Mouse (Mus musculus): ENCODE measurements around the gene Mthfd1. TPM values are rescaled to one million over a fixed set of nuclear protein-coding genes. Genes with fewer than 3 reads are reported as not detected.

The Mthfd1 gene
- total RNA-seq, 2 experiments from 2014 or later, result 318 to 637 TPM

- no peak for ATAC-seq (replicated peaks; ENCODE audit: low FRiP score, low TSS enrichment, poor library complexity, severe bottlenecking)
Measured at GRCm38 (mm10) chr12:76260673-76261072, 5.6 kb downstream of the Mthfd1 start.

- ATAC-seq (replicated peaks; ENCODE audit: low FRiP score, low TSS enrichment, poor library complexity, severe bottlenecking), result no peak
Measured at GRCm38 (mm10) chr12:76261556-76261955, 6.5 kb downstream of the Mthfd1 start.

DNA sequence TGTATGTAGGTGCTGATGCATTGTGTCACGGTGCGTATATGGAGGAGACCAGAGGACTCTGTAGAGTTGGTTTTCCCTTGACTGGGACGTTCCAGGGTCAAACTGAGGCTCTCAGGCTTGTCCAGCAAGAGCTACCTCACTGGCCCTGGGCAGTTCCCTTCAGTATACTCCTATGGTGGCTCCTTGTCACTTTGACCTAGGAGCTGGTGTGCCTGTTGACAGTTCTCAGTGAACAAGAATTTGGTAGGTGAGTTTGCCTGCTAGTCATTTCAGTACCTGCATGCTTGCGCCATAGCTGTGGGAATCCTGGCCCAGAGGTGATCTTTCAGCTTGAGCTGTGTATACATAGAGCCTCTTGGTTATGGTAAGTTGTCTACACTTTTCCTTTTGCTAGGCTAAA lies 7.8 kb downstream of the Mthfd1 start:
- ATAC-seq (replicated peaks; ENCODE audit: low FRiP score, low TSS enrichment, poor library complexity, severe bottlenecking), result no peak

GRCm38 (mm10) chr12:76263876-76264275 lies 8.8 kb downstream of the Mthfd1 start:
- ATAC-seq (replicated peaks; ENCODE audit: low FRiP score, low TSS enrichment, poor library complexity, severe bottlenecking), result no peak

DNA sequence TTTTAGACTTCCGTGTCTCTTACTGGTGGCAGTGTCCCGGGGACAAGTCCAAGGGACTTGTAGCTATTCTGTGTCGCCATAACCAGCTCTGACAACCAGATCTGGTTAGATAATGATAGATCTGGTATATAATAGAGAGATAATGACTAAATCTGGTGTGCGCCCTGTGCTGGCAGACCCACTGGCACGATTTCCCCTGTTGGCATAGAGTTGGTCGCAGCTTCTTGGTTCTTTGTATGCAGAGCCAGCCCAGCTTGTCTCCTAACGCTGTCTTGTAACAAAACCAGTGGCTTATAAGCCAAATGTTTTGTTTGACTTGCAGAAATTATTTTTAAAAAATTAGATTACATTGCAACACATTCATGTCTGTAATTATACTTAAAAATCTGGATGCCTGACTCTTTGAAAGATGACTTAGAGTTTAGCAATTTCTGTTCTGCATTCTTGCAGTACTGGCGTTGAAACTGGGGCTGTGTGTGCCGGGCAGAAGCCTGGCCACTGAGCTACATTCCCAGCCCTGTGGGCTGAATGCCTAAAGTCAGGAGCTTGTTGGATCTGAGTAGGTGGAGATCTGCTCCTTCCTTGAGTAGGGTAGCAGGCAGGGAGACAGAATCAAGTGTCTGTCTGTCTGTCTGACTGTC lies 9.3 kb downstream of the Mthfd1 start:
- no peak for ATAC-seq (replicated peaks; ENCODE audit: low FRiP score, low TSS enrichment, poor library complexity, severe bottlenecking)

DNA sequence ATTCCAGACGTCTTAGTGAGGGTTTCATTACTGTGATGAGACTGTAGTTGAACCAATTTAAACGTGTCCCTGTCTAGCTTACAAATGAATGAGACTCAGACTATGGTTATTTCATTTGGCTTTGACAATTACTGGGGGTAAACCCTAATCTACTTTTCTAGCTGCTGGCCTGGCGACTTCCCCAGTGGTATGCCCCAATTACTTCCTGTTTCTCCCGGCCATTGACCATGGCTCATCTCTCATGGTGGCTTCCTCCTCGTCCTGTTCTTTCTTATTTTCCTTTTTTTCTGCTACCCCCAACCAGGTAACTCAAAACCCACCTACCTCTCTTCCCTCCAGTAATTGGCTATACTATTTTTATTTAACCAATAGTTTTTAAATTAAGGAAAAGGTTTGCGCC lies 9.9 kb downstream of the Mthfd1 start:
- no peak for ATAC-seq (replicated peaks; ENCODE audit: low FRiP score, low TSS enrichment, poor library complexity, severe bottlenecking)

- peak; percentile 77 for ATAC-seq (replicated peaks; ENCODE audit: low FRiP score, low TSS enrichment, poor library complexity, severe bottlenecking)
Measured at GRCm38 (mm10) chr12:76266875-76267274, 11.8 kb downstream of the Mthfd1 start.

- no peak for ATAC-seq (replicated peaks; ENCODE audit: low FRiP score, low TSS enrichment, poor library complexity, severe bottlenecking)
Measured at GRCm38 (mm10) chr12:76268686-76269085, 13.6 kb downstream of the Mthfd1 start.

DNA sequence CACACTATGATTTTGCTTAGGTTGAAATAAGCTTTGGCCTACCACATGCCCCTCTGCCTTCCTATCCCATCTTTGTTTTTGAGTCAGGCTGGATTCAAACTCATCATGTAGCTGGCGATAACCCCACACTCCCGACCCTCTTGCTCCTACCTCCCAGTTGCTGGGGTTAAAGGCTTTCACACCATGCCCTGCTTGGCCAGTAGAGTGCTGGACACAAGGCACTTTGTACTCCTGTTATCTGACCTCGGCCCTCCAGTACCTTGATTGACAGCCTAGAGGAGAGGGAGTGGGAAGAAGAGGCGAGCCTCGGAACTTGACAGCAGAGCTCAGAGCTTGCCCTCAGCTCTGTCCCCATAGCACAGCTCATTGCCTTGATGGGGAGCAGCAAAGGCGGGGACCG lies 14.1 kb downstream of the Mthfd1 start:
- ATAC-seq (replicated peaks; ENCODE audit: low FRiP score, low TSS enrichment, poor library complexity, severe bottlenecking), result 0 out of 2 replicates have a peak, but pooled peaks have one; percentile 24

DNA sequence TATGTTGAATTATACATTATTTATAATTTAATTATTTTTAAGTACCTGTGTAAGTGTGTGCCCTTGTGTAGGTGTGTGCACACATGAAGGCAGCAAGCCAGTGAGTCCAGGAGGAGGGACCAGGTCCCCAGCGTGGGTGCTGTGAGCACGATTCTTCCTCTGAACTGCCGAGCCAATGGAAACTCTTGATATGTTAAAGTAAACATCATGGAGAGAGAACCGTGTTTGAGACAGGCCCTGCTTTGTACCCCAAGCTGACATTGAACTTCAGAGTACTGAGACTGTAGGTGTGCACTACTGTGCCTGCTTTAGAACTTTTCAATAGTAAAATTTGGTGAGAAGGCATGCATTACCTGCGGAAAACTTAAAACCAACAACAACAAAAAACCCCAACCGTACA lies 16.4 kb downstream of the Mthfd1 start:
- ATAC-seq (replicated peaks; ENCODE audit: low FRiP score, low TSS enrichment, poor library complexity, severe bottlenecking), result no peak

GRCm38 (mm10) chr12:76272610-76273524 lies 17.8 kb downstream of the Mthfd1 start:
- no peak for ATAC-seq (replicated peaks; ENCODE audit: low FRiP score, low TSS enrichment, poor library complexity, severe bottlenecking)

DNA sequence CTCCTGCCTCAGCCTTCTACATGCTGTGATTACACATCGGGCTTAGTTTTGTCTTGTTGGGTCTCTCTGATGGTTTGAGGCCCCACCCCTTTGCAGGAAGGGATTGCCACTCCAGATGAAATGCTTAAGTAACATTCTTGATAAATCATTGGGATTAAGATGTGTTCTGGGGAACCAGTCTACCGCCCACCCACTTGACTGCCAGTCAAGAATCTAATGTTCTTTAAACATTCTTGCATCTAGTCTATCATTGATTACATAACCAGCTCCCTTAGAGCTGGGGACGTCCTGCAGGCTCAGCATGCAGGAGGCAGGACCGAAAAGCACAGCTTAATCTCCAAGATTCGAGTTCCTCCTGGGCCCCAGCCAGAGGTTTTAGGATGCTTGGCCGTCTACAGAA lies 23.1 kb downstream of the Mthfd1 start:
- no peak for ATAC-seq (replicated peaks; ENCODE audit: low FRiP score, low TSS enrichment, poor library complexity, severe bottlenecking)

DNA sequence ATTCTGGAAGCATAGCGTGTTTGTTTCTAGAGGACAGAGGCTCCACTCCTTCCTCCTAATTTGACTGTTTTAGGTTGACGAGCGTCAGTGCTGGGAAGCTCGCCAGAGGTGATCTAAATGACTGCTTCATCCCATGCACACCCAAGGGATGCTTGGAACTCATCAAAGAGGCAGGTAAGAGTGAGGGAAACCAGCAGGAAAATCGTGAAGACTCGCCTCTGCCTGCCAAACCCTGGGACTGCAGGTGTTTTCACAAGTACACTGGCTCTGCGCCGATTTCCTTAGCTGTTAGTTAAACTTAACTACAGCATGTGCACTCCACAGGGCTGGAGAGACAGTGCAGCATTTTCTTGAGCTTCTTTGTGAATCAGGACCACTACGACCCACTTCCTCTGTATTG lies 25.5 kb downstream of the Mthfd1 start:
- no peak for ATAC-seq (replicated peaks; ENCODE audit: low FRiP score, low TSS enrichment, poor library complexity, severe bottlenecking)

DNA sequence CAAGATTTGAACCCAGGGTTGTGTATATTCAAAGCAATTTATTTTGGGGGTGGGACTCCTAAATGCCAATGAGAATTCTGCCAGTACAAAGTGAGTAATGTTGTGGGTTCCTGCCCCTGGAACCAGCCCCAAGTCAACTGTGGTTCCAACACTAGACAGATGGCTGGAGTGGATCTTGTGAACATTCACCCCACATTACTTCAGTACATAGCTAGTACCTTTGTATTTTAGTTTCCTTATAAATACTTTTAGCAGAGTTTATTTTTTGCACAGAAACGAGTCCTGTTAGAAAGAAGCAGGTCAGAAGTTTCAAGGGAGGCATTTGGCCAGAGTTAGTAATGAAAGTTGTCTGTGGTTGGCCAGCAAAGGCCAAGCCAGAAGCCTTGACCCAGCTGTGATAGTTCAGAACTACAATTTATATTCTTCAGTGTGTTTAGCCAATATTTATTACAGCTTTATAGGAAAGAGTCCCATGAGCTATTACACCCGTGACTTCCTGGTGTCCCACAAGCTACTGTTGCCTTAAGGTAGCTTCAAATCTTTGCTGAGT lies 26.1 kb downstream of the Mthfd1 start:
- no peak for ATAC-seq (replicated peaks; ENCODE audit: low FRiP score, low TSS enrichment, poor library complexity, severe bottlenecking)

DNA sequence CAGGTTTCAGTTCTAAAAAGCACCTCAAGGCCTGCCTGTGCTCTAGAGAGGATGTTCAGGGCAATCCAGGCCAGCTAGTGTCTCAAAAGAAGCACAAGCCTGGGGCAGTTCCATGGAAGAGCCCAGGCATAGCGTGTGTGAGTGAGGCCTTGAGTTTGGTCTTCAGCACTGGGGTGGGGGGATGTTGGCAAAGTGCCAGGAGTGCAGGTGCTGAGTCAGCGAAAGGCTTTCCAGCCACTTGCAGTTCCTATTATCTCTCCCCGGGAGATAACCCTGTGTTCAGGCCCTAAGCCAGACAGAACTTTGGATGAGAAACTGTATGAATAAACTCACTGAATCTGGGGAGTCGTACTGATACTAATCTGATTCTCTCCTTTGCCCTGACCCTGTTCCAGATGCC lies 27.0 kb downstream of the Mthfd1 start:
- peak; percentile 40; the same call in 1 of the 2 replicates for ATAC-seq (replicated peaks; ENCODE audit: low FRiP score, low TSS enrichment, poor library complexity, severe bottlenecking)

- no peak for ATAC-seq (replicated peaks; ENCODE audit: low FRiP score, low TSS enrichment, poor library complexity, severe bottlenecking)
Measured at GRCm38 (mm10) chr12:76282532-76283173, 27.6 kb downstream of the Mthfd1 start.

DNA sequence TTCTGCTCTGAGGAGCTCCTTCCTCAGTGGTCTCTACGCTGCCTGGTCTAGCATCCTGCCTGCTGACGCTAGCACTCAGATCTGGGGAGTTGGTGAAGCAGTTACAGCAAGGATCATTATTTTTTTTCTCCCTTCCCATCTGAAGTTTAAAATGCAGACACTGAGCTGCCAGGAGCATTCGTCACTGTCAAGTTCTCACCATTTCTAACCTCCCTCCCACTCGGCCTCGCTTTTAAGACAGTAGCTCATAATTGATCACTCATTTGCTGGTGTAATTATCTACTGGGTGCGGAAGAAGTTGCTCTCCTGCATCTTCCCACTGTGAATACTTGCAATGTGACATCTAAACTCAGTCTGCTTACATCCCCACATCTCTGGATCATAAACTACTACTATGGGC lies 30.3 kb downstream of the Mthfd1 start:
- ATAC-seq (replicated peaks; ENCODE audit: low FRiP score, low TSS enrichment, poor library complexity, severe bottlenecking), result no peak

- ATAC-seq (replicated peaks; ENCODE audit: low FRiP score, low TSS enrichment, poor library complexity, severe bottlenecking), result no peak
Measured at GRCm38 (mm10) chr12:76287986-76288385, 32.9 kb downstream of the Mthfd1 start.

GRCm38 (mm10) chr12:76288494-76288893 lies 33.4 kb downstream of the Mthfd1 start:
- no peak for ATAC-seq (replicated peaks; ENCODE audit: low FRiP score, low TSS enrichment, poor library complexity, severe bottlenecking)

DNA sequence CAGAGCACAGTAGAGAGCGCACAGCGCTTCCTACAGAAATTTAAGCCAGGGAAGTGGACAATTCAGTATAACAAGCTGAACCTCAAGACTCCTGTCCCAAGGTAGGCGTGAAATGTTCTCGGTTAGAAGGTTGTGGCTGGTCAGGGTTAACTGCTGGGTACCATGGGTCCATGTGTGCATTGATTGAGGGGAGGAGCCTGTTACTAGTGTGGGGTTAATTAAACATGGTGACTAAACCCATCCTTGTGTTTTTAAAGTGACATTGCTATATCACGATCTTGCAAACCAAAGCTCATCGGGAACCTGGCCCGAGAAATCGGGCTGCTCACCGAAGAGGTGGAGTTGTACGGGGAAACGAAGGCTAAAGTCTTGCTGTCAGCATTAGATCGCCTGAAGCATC lies 34.3 kb downstream of the Mthfd1 start:
- no peak for ATAC-seq (replicated peaks; ENCODE audit: low FRiP score, low TSS enrichment, poor library complexity, severe bottlenecking)

Measured in megakaryocyte-erythroid progenitor cell, adult 5-6 weeks (primary cell).